Mouse (Mus musculus): ENCODE results near the gene Prx. TPM values are rescaled to one million over a fixed set of nuclear protein-coding genes. Genes with fewer than 3 reads are reported as not detected.

Gene Prx
- polyA plus RNA-seq, 1 experiment: 4.2 TPM

GRCm38 (mm10) chr7:27507711-27508647 lies 8.9 kb downstream of the Prx start:
- Histone ChIP-seq H3K9me3 (replicated peaks; ENCODE audit: control insufficient read depth, insufficient read depth, low read length, poor library complexity, severe bottlenecking) (no peaks in the 10 kb centered on the region), H3K4me3 (ENCODE audit: low read depth, low read length) (peak overlapping the region; percentile 77), H3K27ac (ENCODE audit: insufficient read depth, low read length) (peak overlapping the region; percentile 90), H3K36me3 (ENCODE audit: control insufficient read depth, insufficient read depth, low read length, poor library complexity, severe bottlenecking) (no peaks in the 10 kb centered on the region), H3K4me1 (ENCODE audit: control insufficient read depth, insufficient read depth, low read length) (peaks cover 9% of the 10 kb centered on the region), H3K9ac (ENCODE audit: low read depth, poor library complexity, severe bottlenecking) (peak overlapping the region; percentile 62), H3K27me3 (ENCODE audit: control insufficient read depth, insufficient read depth, low read length, poor library complexity, severe bottlenecking) (no peaks in the 10 kb centered on the region)
- TF ChIP-seq POLR2A (IDR thresholded peaks at IDR 0.05; ENCODE audit: insufficient read depth, low read length) (peak; percentile 96), CTCF (IDR thresholded peaks at IDR 0.05; ENCODE audit: low read depth, low read length) (no peak), EP300 (IDR thresholded peaks at IDR 0.05; ENCODE audit: insufficient read depth, low read depth, low read length) (no peak; the same call in 1 of the 2 replicates)

DNA sequence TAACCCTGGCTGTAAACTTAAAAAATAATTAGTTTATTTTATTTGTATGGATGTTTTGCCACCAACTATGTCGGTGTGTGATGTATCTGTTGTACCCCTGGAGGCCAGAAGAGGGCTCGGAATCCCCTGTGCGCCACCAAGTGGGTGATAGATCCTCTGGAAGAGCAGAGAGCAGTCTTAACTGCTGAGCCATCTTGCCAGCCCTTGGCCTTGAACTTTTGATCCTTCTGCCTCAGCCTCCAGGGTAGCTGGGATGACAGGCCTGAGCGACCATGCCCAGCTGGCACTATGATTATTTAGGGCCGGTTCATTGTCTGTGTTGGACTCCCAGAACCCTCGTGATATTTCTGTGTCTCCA lies 9.5 kb downstream of the Prx start:
- Histone ChIP-seq H3K36me3 (ENCODE audit: control insufficient read depth, insufficient read depth, low read length, poor library complexity, severe bottlenecking) (no peaks in the 10 kb centered on the region), H3K9me3 (replicated peaks; ENCODE audit: control insufficient read depth, insufficient read depth, low read length, poor library complexity, severe bottlenecking) (no peaks in the 10 kb centered on the region), H3K27me3 (ENCODE audit: control insufficient read depth, insufficient read depth, low read length, poor library complexity, severe bottlenecking) (no peaks in the 10 kb centered on the region), H3K4me1 (ENCODE audit: control insufficient read depth, insufficient read depth, low read length) (peaks cover 9% of the 10 kb centered on the region), H3K4me3 (ENCODE audit: low read depth, low read length) (0 out of 2 replicates have a peak overlapping the region, but pooled peaks have one; percentile 31), H3K27ac (ENCODE audit: insufficient read depth, low read length) (no peak overlapping the region), H3K9ac (ENCODE audit: low read depth, poor library complexity, severe bottlenecking) (peak overlapping the region; percentile 45)
- peak; percentile 75 for TF ChIP-seq CTCF (IDR thresholded peaks at IDR 0.05; ENCODE audit: low read depth, low read length)
- no peak for TF ChIP-seq EP300 (IDR thresholded peaks at IDR 0.05; ENCODE audit: insufficient read depth, low read depth, low read length)

GRCm38 (mm10) chr7:27510809-27511208 lies 11.7 kb downstream of the Prx start:
- H3K27ac ChIP-seq (ENCODE audit: insufficient read depth, low read length): no peak overlapping the region
- H3K27me3 ChIP-seq (ENCODE audit: control insufficient read depth, insufficient read depth, low read length, poor library complexity, severe bottlenecking): no peaks in the 10 kb centered on the region
- peaks cover 6% of the 10 kb centered on the region for H3K4me1 ChIP-seq (ENCODE audit: control insufficient read depth, insufficient read depth, low read length)
- no peak overlapping the region for H3K9ac ChIP-seq (ENCODE audit: low read depth, poor library complexity, severe bottlenecking)
- no peaks in the 10 kb centered on the region for H3K36me3 ChIP-seq (ENCODE audit: control insufficient read depth, insufficient read depth, low read length, poor library complexity, severe bottlenecking)
- H3K4me3 ChIP-seq (ENCODE audit: low read depth, low read length): no peak overlapping the region
- H3K9me3 ChIP-seq (replicated peaks; ENCODE audit: control insufficient read depth, insufficient read depth, low read length, poor library complexity, severe bottlenecking): no peaks in the 10 kb centered on the region
- TF ChIP-seq EP300 (IDR thresholded peaks at IDR 0.05; ENCODE audit: insufficient read depth, low read depth, low read length) (no peak), POLR2A (IDR thresholded peaks at IDR 0.05; ENCODE audit: insufficient read depth, low read length) (no peak), CTCF (IDR thresholded peaks at IDR 0.05; ENCODE audit: low read depth, low read length) (no peak)

DNA sequence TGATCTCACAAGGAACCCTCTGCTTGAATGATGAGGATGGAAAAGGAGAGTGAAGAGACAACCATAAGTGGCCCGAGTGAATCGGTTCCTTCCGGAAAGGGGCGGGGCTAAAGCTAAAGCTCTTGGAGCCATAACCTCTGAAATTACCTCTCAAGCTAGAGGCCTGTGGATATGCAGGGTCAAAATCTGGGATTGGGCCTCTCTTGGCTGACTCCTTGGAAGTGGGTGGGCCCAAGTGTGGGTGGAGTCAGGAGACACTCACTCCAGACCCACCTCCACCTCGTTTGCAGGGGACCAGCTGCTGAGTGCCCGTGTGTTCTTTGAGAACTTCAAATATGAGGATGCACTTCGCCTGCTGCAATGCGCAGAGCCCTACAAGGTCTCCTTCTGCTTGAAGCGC lies 15.8 kb downstream of the Prx start:
- Histone ChIP-seq H3K27me3 (ENCODE audit: control insufficient read depth, insufficient read depth, low read length, poor library complexity, severe bottlenecking) (no peaks in the 10 kb centered on the region), H3K4me3 (ENCODE audit: low read depth, low read length) (peak overlapping the region; percentile 11; the same call in 1 of the 2 replicates), H3K36me3 (ENCODE audit: control insufficient read depth, insufficient read depth, low read length, poor library complexity, severe bottlenecking) (no peaks in the 10 kb centered on the region), H3K4me1 (ENCODE audit: control insufficient read depth, insufficient read depth, low read length) (peaks cover 3% of the 10 kb centered on the region), H3K9ac (ENCODE audit: low read depth, poor library complexity, severe bottlenecking) (no peak overlapping the region), H3K27ac (ENCODE audit: insufficient read depth, low read length) (no peak overlapping the region), H3K9me3 (replicated peaks; ENCODE audit: control insufficient read depth, insufficient read depth, low read length, poor library complexity, severe bottlenecking) (no peaks in the 10 kb centered on the region)
- TF ChIP-seq EP300 (IDR thresholded peaks at IDR 0.05; ENCODE audit: insufficient read depth, low read depth, low read length) (no peak), POLR2A (IDR thresholded peaks at IDR 0.05; ENCODE audit: insufficient read depth, low read length) (no peak), CTCF (IDR thresholded peaks at IDR 0.05; ENCODE audit: low read depth, low read length) (no peak)

- Histone ChIP-seq H3K4me1 (ENCODE audit: control insufficient read depth, insufficient read depth, low read length) (peaks cover 8% of the 10 kb centered on the region), H3K27me3 (ENCODE audit: control insufficient read depth, insufficient read depth, low read length, poor library complexity, severe bottlenecking) (no peaks in the 10 kb centered on the region), H3K27ac (ENCODE audit: insufficient read depth, low read length) (no peak overlapping the region), H3K9me3 (replicated peaks; ENCODE audit: control insufficient read depth, insufficient read depth, low read length, poor library complexity, severe bottlenecking) (no peaks in the 10 kb centered on the region), H3K36me3 (ENCODE audit: control insufficient read depth, insufficient read depth, low read length, poor library complexity, severe bottlenecking) (no peaks in the 10 kb centered on the region), H3K4me3 (ENCODE audit: low read depth, low read length) (no peak overlapping the region), H3K9ac (ENCODE audit: low read depth, poor library complexity, severe bottlenecking) (no peak overlapping the region)
- TF ChIP-seq POLR2A (IDR thresholded peaks at IDR 0.05; ENCODE audit: insufficient read depth, low read length): no peak
- no peak for TF ChIP-seq EP300 (IDR thresholded peaks at IDR 0.05; ENCODE audit: insufficient read depth, low read depth, low read length)
- no peak for TF ChIP-seq CTCF (IDR thresholded peaks at IDR 0.05; ENCODE audit: low read depth, low read length)
These were observed 19.2 kb downstream of the Prx start for GRCm38 (mm10) chr7:27518314-27518713.

- Histone ChIP-seq H3K27ac (ENCODE audit: insufficient read depth, low read length) (peak overlapping the region; percentile 96), H3K36me3 (ENCODE audit: control insufficient read depth, insufficient read depth, low read length, poor library complexity, severe bottlenecking) (no peaks in the 10 kb centered on the region), H3K27me3 (ENCODE audit: control insufficient read depth, insufficient read depth, low read length, poor library complexity, severe bottlenecking) (no peaks in the 10 kb centered on the region), H3K4me1 (ENCODE audit: control insufficient read depth, insufficient read depth, low read length) (peaks cover 13% of the 10 kb centered on the region), H3K9me3 (replicated peaks; ENCODE audit: control insufficient read depth, insufficient read depth, low read length, poor library complexity, severe bottlenecking) (no peaks in the 10 kb centered on the region), H3K4me3 (ENCODE audit: low read depth, low read length) (no peak overlapping the region), H3K9ac (ENCODE audit: low read depth, poor library complexity, severe bottlenecking) (peak overlapping the region; percentile 10)
- TF ChIP-seq POLR2A (IDR thresholded peaks at IDR 0.05; ENCODE audit: insufficient read depth, low read length): peak; percentile 9
- TF ChIP-seq CTCF (IDR thresholded peaks at IDR 0.05; ENCODE audit: low read depth, low read length): peak; percentile 65
- TF ChIP-seq EP300 (IDR thresholded peaks at IDR 0.05; ENCODE audit: insufficient read depth, low read depth, low read length): 0 out of 2 replicates have a peak, but pooled peaks have one; percentile 47
These were observed 21.0 kb downstream of the Prx start for GRCm38 (mm10) chr7:27520104-27520503.

All from ES-Bruce4 (cell line).